Mouse (Mus musculus): ENCODE data around the gene Opcml. TPM values are rescaled to one million over a fixed set of nuclear protein-coding genes. Genes with fewer than 3 reads are reported as not detected.

Opcml gene
- total RNA-seq (2014; rRNA removed) (128 and 159 TPM in 2 replicates), polyA plus RNA-seq (2015; fragmentation: Nextera tagmentation; extraction: Ambion mirVana) (51.5 and 71.2 TPM in 2 replicates)

DNA sequence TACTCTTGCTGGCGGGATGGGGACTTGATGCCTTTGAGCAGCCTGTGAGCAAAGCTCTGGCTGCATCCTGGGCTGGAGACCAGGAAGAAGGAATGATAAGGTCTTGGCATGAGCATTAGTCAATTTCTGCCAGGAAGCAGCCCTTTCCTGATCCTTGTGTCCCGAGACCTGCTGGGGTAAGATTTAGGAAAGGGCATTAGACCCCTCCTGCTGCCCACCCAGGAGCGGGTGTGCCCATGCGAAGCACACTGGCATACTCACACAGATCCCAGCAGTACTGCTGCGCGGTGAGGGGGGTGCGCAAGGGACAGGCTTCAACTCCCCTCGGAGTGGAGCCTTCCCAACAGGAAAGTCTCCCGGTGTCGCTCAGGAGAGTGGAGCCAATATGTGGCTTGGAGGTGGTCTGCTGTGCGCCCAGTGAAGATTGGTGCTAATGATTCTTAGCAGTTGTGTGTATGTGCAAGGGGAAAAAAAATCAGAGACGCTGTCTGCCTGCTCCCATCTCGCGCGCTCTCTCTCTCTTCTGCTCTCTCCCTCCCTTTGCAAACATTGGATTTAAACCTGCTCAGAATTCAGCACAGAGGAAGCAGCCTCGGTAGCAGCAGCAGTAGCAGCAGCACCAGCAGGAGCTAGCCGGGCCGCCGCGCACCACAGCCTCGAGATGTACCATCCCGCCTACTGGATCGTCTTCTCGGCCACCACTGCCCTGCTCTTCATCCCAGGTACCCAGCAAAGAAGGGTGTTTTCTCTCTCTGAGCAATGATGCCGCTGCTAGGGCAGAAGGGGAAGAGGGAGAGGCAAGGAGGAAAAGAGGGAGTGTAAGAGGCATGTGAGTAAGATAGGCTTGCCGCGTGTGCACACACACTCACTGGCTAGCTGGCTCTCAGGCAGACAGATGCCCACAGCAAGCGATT, at the start of gene Opcml:
Gene Opcml, plus strand, starts transcription at position 51 of the 914 bp plus-strand sequence.
- Histone ChIP-seq H3K4me3 (ENCODE audit: low read depth, low read length) (peak within 1 kb of the TSS; percentile 48), H3K9ac (replicated peaks; ENCODE audit: low read length, poor library complexity, severe bottlenecking) (peak within 1 kb of the TSS; percentile 59), H3K36me3 (ENCODE audit: insufficient read depth, low read length) (no peaks in the 10 kb centered on the region), H3K9me3 (ENCODE audit: low read length) (no peaks in the 10 kb centered on the region), H3K27ac (ENCODE audit: low read depth, low read length) (peak within 1 kb of the TSS; percentile 78), H3K4me2 (ENCODE audit: low read depth, low read length, poor library complexity, severe bottlenecking) (peak within 1 kb of the TSS; percentile 69), H3K27me3 (ENCODE audit: insufficient read depth, low read length) (no peaks in the 10 kb centered on the region), H3K4me1 (ENCODE audit: insufficient read depth, low read length) (no peaks in the 10 kb centered on the region)
- WGBS: 1% methylated on average over 28 of the region's 28 CpGs
- ATAC-seq (ENCODE audit: low FRiP score) (peak; percentile 84), DNase-seq (ENCODE audit: low spot score) (peak; percentile 70)
- TF ChIP-seq CTCF (IDR thresholded peaks at IDR 0.05): 0 out of 2 replicates have a peak, but pooled peaks have one; percentile 8

- no peaks in the 10 kb centered on the region for H3K27me3 ChIP-seq (ENCODE audit: insufficient read depth, low read length)
- H3K4me2 ChIP-seq (ENCODE audit: low read depth, low read length, poor library complexity, severe bottlenecking): no peak overlapping the region
- H3K4me3 ChIP-seq (ENCODE audit: low read depth, low read length): no peak overlapping the region
- H3K27ac ChIP-seq (ENCODE audit: low read depth, low read length): no peak overlapping the region
- DNase-seq (ENCODE audit: low spot score): no peak
- no peak for TF ChIP-seq CTCF (IDR thresholded peaks at IDR 0.05)
- no peak overlapping the region for H3K9ac ChIP-seq (replicated peaks; ENCODE audit: low read length, poor library complexity, severe bottlenecking)
- H3K36me3 ChIP-seq (ENCODE audit: insufficient read depth, low read length): no peaks in the 10 kb centered on the region
- WGBS: 82% methylated on average over 1 of the region's 1 CpGs
- no peak for ATAC-seq (ENCODE audit: low FRiP score)
- H3K4me1 ChIP-seq (ENCODE audit: insufficient read depth, low read length): no peaks in the 10 kb centered on the region; the same call in 1 of the 2 replicates
- no peaks in the 10 kb centered on the region for H3K9me3 ChIP-seq (ENCODE audit: low read length)
Measured at GRCm38 (mm10) chr9:27758709-27759108, 31.9 kb upstream of the Opcml start.

- Histone ChIP-seq H3K4me1 (ENCODE audit: insufficient read depth, low read length) (no peaks in the 10 kb centered on the region), H3K9ac (replicated peaks; ENCODE audit: low read length, poor library complexity, severe bottlenecking) (no peak overlapping the region), H3K4me3 (ENCODE audit: low read depth, low read length) (no peak overlapping the region), H3K9me3 (ENCODE audit: low read length) (no peaks in the 10 kb centered on the region), H3K36me3 (ENCODE audit: insufficient read depth, low read length) (no peaks in the 10 kb centered on the region), H3K27ac (ENCODE audit: low read depth, low read length) (no peak overlapping the region), H3K27me3 (ENCODE audit: insufficient read depth, low read length) (no peaks in the 10 kb centered on the region), H3K4me2 (ENCODE audit: low read depth, low read length, poor library complexity, severe bottlenecking) (no peak overlapping the region)
- ATAC-seq (ENCODE audit: low FRiP score): no peak
- no peak for DNase-seq (ENCODE audit: low spot score)
- TF ChIP-seq CTCF (IDR thresholded peaks at IDR 0.05): no peak
- 84% methylated on average over 2 of the region's 2 CpGs for WGBS
Measured at GRCm38 (mm10) chr9:27761196-27761595, 29.4 kb upstream of the Opcml start.

DNA sequence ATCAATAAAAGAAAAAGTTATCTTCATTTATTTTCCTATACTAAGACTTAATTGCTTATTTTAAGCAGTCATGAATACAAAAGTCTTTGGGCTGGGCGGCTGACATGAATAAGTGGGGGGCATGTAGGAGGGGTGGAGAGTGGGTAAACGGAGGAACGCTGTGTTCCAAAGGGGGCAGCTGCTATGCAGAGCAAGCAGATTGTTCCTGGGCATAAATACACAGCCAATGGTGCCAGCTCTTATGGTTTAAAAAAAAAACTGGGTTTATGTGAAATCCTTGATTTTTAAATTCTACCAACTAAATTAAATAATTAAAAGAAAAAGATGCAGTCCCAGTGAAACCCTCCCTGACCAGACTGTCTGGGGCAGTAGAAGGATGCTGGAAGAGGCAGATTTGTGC, 24.1 kb upstream of the Opcml start:
- no peak overlapping the region for H3K4me2 ChIP-seq (ENCODE audit: low read depth, low read length, poor library complexity, severe bottlenecking)
- no peak for TF ChIP-seq CTCF (IDR thresholded peaks at IDR 0.05)

GRCm38 (mm10) chr9:27767196-27767900, 23.2 kb upstream of the Opcml start:
- ATAC-seq (ENCODE audit: low FRiP score) (no peak), DNase-seq (ENCODE audit: low spot score) (no peak)
- Histone ChIP-seq H3K9me3 (ENCODE audit: low read length) (no peaks in the 10 kb centered on the region), H3K4me2 (ENCODE audit: low read depth, low read length, poor library complexity, severe bottlenecking) (no peak overlapping the region), H3K27ac (ENCODE audit: low read depth, low read length) (no peak overlapping the region), H3K4me3 (ENCODE audit: low read depth, low read length) (no peak overlapping the region), H3K9ac (replicated peaks; ENCODE audit: low read length, poor library complexity, severe bottlenecking) (no peak overlapping the region), H3K27me3 (ENCODE audit: insufficient read depth, low read length) (no peaks in the 10 kb centered on the region), H3K4me1 (ENCODE audit: insufficient read depth, low read length) (no peaks in the 10 kb centered on the region), H3K36me3 (ENCODE audit: insufficient read depth, low read length) (no peaks in the 10 kb centered on the region)
- WGBS: 88% methylated on average over 8 of the region's 8 CpGs
- TF ChIP-seq CTCF (IDR thresholded peaks at IDR 0.05): no peak

More for the DNA sequence above, 24.1 kb upstream of the Opcml start:
- no peaks in the 10 kb centered on the region for H3K36me3 ChIP-seq (ENCODE audit: insufficient read depth, low read length)
- H3K4me3 ChIP-seq (ENCODE audit: low read depth, low read length): no peak overlapping the region
- H3K27me3 ChIP-seq (ENCODE audit: insufficient read depth, low read length): no peaks in the 10 kb centered on the region
- 82% methylated on average over 3 of the region's 3 CpGs for WGBS
- H3K9me3 ChIP-seq (ENCODE audit: low read length): no peaks in the 10 kb centered on the region
- no peak overlapping the region for H3K9ac ChIP-seq (replicated peaks; ENCODE audit: low read length, poor library complexity, severe bottlenecking)
- ATAC-seq (ENCODE audit: low FRiP score): no peak
- DNase-seq (ENCODE audit: low spot score): no peak
- H3K27ac ChIP-seq (ENCODE audit: low read depth, low read length): no peak overlapping the region
- no peaks in the 10 kb centered on the region for H3K4me1 ChIP-seq (ENCODE audit: insufficient read depth, low read length)

DNA sequence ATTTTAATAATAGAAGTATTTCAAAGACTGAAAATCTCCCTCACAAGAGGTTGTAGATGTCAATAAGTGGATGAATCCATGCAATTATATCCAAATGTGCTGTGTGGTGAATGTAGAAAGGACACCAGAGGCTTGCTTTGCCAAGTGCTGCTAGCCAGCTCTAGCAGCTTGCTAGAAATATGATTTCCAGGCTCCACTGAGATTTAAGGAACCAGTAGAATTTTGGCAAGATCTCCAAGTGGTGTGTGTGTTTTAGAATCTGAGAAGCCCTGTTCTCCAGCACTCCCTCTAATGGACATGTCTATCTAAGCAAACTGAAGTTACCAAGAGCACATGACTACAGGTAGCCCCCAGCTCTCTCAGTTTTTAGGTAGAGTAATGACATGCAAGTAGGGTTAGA, 21.8 kb upstream of the Opcml start:
- H3K4me1 ChIP-seq (ENCODE audit: insufficient read depth, low read length): no peaks in the 10 kb centered on the region
- no peaks in the 10 kb centered on the region for H3K9me3 ChIP-seq (ENCODE audit: low read length)
- H3K4me3 ChIP-seq (ENCODE audit: low read depth, low read length): no peak overlapping the region
- DNase-seq (ENCODE audit: low spot score) (no peak), ATAC-seq (ENCODE audit: low FRiP score) (no peak)
- H3K36me3 ChIP-seq (ENCODE audit: insufficient read depth, low read length): no peaks in the 10 kb centered on the region
- no peak overlapping the region for H3K9ac ChIP-seq (replicated peaks; ENCODE audit: low read length, poor library complexity, severe bottlenecking)
- no peak for TF ChIP-seq CTCF (IDR thresholded peaks at IDR 0.05)
- no peak overlapping the region for H3K4me2 ChIP-seq (ENCODE audit: low read depth, low read length, poor library complexity, severe bottlenecking)
- H3K27me3 ChIP-seq (ENCODE audit: insufficient read depth, low read length): no peaks in the 10 kb centered on the region
- no peak overlapping the region for H3K27ac ChIP-seq (ENCODE audit: low read depth, low read length)
